Mouse (Mus musculus) stomach, embryonic 15.5 days (tissue): Measurements from ENCODE around the gene Cdk10. TPM values are rescaled to one million over a fixed set of nuclear protein-coding genes. Genes with fewer than 3 reads are reported as not detected.

Experiments
- ATAC-seq: fragments of 200-750 bp; cut with Nextera tagmentation; 2 replicates; pipeline ENCODE4 v1.8.0; 2017; ENCODE audit warnings: low read depth, moderate number of reproducible peaks, moderate TSS enrichment; ENCODE audit not compliant: insufficient read depth, low FRiP score
- H3K27ac ChIP-seq: fragments of 300-500 bp; sonication (generic); 2 replicates; pipeline ENCODE4 v1.5.1; 2015; ENCODE audit warnings: mild to moderate bottlenecking, inconsistent platforms
- H3K27me3 ChIP-seq: fragments of 300-500 bp; sonication (generic); replicated peaks from 2 replicates; pipeline ENCODE4 v1.6.1; 2015; ENCODE audit warnings: inconsistent platforms
- H3K36me3 ChIP-seq: fragments of 300-500 bp; sonication (generic); 2 replicates; pipeline ENCODE4 v1.6.1; 2015; ENCODE audit warnings: inconsistent platforms
- H3K4me1 ChIP-seq: fragments of 300-500 bp; sonication (generic); 2 replicates; pipeline ENCODE4 v1.6.1; 2015; ENCODE audit warnings: inconsistent platforms
- H3K4me2 ChIP-seq: fragments of 300-500 bp; sonication (generic); 2 replicates; pipeline ENCODE4 v1.6.1; 2015; ENCODE audit warnings: mild to moderate bottlenecking, inconsistent platforms
- H3K4me3 ChIP-seq: fragments of 300-500 bp; sonication (generic); replicated peaks from 2 replicates; pipeline ENCODE4 v1.5.1; 2015; ENCODE audit warnings: inconsistent platforms
- H3K9ac ChIP-seq: fragments of 300-500 bp; sonication (generic); 2 replicates; pipeline ENCODE4 v1.6.1; 2015; ENCODE audit warnings: inconsistent platforms
- H3K9me3 ChIP-seq: fragments of 300-500 bp; sonication (generic); 2 replicates; pipeline ENCODE4 v1.6.1; 2016; ENCODE audit warnings: inconsistent platforms
- WGBS: fragments of 180-500 bp; shearing (Covaris S2); methylation state at CpG from one replicate; pipeline ENCODE4 v1.1.7; 2015; 5-methylcytosine and 5-hydroxymethylcytosine counted together
- polyA plus RNA-seq: library from polyadenylated mRNA; unstranded; fragments of >200 nt; fragmentation: Nextera tagmentation; extraction: Ambion mirVana; gene quantifications from 2 replicates; pipeline ENCODE4 v1.2.1, GENCODE M21; 2015

Cdk10 gene
- polyA plus RNA-seq, 1 experiment from 2014 or later, result 28.8 TPM

GRCm38 (mm10) chr8:123278445-123278844, 53.8 kb downstream of the Cdk10 start:
- no peak overlapping the region for H3K4me2 ChIP-seq
- H3K4me3 ChIP-seq, result no peak overlapping the region
- no peaks in the 10 kb centered on the region for H3K9me3 ChIP-seq
- ATAC-seq, result no peak
- H3K4me1 ChIP-seq, result no peaks in the 10 kb centered on the region
- no peak overlapping the region for H3K9ac ChIP-seq
- no peaks in the 10 kb centered on the region for H3K27me3 ChIP-seq
- 64% methylated on average over 7 of the region's 7 CpGs for WGBS
- H3K36me3 ChIP-seq, result peaks cover 3% of the 10 kb centered on the region; the same call in 1 of the 2 replicates
- H3K27ac ChIP-seq, result no peak overlapping the region

DNA sequence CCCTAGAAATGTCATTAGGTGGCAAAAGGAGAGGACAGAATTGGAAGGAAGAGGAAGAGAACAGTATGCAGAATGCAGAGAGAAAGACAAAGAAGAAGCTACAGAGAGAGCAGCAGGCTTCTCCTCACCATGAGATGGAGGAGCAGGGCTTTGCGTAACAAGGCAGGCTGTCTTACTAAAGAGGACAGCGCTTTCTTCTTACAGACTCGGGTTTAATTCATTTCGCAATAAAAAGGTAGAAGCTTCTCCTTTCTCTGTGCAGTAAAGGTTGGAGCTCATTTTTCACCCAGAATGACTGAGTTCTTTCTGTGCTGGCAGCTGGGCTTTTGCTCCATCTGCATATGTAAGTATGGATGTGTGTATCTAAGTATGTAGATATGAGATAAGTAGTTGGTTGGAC, 55.2 kb downstream of the Cdk10 start:
- Histone ChIP-seq H3K36me3 (peaks cover 3% of the 10 kb centered on the region; the same call in 1 of the 2 replicates), H3K4me3 (no peak overlapping the region), H3K9me3 (no peaks in the 10 kb centered on the region), H3K4me2 (no peak overlapping the region), H3K4me1 (no peaks in the 10 kb centered on the region), H3K9ac (no peak overlapping the region), H3K27ac (no peak overlapping the region), H3K27me3 (no peaks in the 10 kb centered on the region)
- ATAC-seq, result no peak
- WGBS, result 91% methylated on average over 4 of the region's 4 CpGs

GRCm38 (mm10) chr8:123280302-123281094, 55.9 kb downstream of the Cdk10 start:
- H3K36me3 ChIP-seq, result peaks cover 3% of the 10 kb centered on the region; the same call in 1 of the 2 replicates
- H3K27ac ChIP-seq, result no peak overlapping the region
- H3K27me3 ChIP-seq, result no peaks in the 10 kb centered on the region
- no peaks in the 10 kb centered on the region for H3K9me3 ChIP-seq
- no peak overlapping the region for H3K9ac ChIP-seq
- no peaks in the 10 kb centered on the region for H3K4me1 ChIP-seq
- no peak overlapping the region for H3K4me3 ChIP-seq
- no peak overlapping the region for H3K4me2 ChIP-seq
- 88% methylated on average over 13 of the region's 13 CpGs for WGBS
- ATAC-seq, result no peak

Other genes starting within 250 kb of the Cdk10 start
- 63.9 and 67.3 TPM in 2 replicates for gene Ankrd11, start 182.6 kb upstream of the Cdk10 start, polyA plus RNA-seq
- gene Spg7, start 161.9 kb upstream of the Cdk10 start, polyA plus RNA-seq, result 48.2 and 50.7 TPM in 2 replicates
- gene Rpl13, start 122.5 kb upstream of the Cdk10 start, polyA plus RNA-seq, result 1,122 and 1,488 TPM in 2 replicates
- gene Cpne7, start 107.5 kb upstream of the Cdk10 start, polyA plus RNA-seq, result 2.0 and 2.3 TPM in 2 replicates
- 14.2 and 15.6 TPM in 2 replicates for gene Sult5a1, start 66.5 kb upstream of the Cdk10 start, polyA plus RNA-seq
- gene Dpep1, start 38.6 kb upstream of the Cdk10 start, polyA plus RNA-seq, result 2.0 and 3.9 TPM in 2 replicates
- gene Chmp1a, start 12.1 kb upstream of the Cdk10 start, polyA plus RNA-seq, result 135 and 150 TPM in 2 replicates
- gene Spata33, start 12.0 kb upstream of the Cdk10 start, polyA plus RNA-seq, result 3.0 and 3.1 TPM in 2 replicates
- gene Spata2l, start 11.4 kb downstream of the Cdk10 start, polyA plus RNA-seq, result 5.0 and 5.8 TPM in 2 replicates
- gene Zfp276, start 29.4 kb downstream of the Cdk10 start, polyA plus RNA-seq, result 19.8 and 21.0 TPM in 2 replicates
- 20.5 and 22.5 TPM in 2 replicates for gene Vps9d1, start 29.5 kb downstream of the Cdk10 start, polyA plus RNA-seq
- 20.9 and 22.8 TPM in 2 replicates for gene Fanca, start 93.7 kb downstream of the Cdk10 start, polyA plus RNA-seq
- 5.4 and 5.9 TPM in 2 replicates for gene Spire2, start 107.9 kb downstream of the Cdk10 start, polyA plus RNA-seq
- gene Tcf25, start 148.9 kb downstream of the Cdk10 start, polyA plus RNA-seq, result 159 and 182 TPM in 2 replicates
- gene Mc1r, start 182.3 kb downstream of the Cdk10 start, polyA plus RNA-seq, result not detected in 2 replicates
- gene Tubb3, start 186.6 kb downstream of the Cdk10 start, polyA plus RNA-seq, result 55.7 and 57.1 TPM in 2 replicates
- gene Def8, start 198.7 kb downstream of the Cdk10 start, polyA plus RNA-seq, result 24.9 and 28.1 TPM in 2 replicates